Mouse (Mus musculus): ENCODE results near the gene Tpte.
"Not testable (repeated sequence)": the region's sequence is repeated elsewhere in the genome, so short reads cannot be mapped to it uniquely, and the experiment has no call there.

The Tpte gene

GRCm38 (mm10) chr8:22282999-22283491 lies at the start of gene Tpte:
Gene Tpte, plus strand, starts transcription at chr8:22283441.
- CTCF ChIA-PET = no interaction called here

GRCm38 (mm10) chr8:22242986-22243385 lies 40.3 kb upstream of the Tpte start:
- CTCF ChIA-PET = no interaction called here

DNA sequence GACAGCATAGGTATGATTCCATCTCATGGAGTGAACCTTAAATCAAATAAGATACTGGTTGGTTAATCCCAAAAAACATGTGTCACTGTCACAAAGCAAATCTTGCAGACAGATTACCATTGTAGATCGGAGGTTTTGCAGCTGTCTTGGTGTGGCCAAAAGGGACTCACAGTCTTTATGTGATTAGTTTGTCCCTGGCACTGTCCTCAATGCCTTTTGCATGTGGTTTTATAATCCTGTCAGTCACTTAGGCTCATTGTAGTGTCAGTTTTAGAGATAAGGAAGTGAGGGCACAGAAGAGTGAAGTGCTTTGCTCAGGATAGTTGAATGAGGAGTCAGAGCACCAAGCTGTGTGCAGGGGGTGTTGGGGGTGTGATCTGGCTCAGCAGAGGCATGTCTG lies 37.6 kb upstream of the Tpte start:
- CTCF ChIA-PET = no interaction called here

- CTCF ChIA-PET = no interaction called here
Measured at GRCm38 (mm10) chr8:22247956-22248355, 35.3 kb upstream of the Tpte start.

DNA sequence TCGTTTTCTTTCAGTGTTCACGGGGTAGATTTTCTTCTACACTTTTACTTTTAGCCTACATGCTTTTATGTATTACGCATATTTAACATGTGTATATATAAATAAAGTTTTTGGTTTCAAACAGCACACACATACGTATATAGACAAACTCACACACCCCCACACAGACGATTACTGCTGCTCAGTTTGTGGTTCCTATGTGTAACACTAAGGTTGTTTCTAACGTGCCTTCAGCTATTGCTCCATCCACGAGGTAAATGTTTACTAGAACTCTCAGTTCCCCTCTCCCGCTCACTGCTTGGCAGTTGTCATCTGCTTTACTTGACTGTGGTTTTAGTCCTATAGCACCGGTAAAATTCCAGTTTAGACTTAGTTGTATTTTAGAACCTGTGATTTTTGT lies 34.2 kb upstream of the Tpte start:
- CTCF ChIA-PET = no interaction called here

DNA sequence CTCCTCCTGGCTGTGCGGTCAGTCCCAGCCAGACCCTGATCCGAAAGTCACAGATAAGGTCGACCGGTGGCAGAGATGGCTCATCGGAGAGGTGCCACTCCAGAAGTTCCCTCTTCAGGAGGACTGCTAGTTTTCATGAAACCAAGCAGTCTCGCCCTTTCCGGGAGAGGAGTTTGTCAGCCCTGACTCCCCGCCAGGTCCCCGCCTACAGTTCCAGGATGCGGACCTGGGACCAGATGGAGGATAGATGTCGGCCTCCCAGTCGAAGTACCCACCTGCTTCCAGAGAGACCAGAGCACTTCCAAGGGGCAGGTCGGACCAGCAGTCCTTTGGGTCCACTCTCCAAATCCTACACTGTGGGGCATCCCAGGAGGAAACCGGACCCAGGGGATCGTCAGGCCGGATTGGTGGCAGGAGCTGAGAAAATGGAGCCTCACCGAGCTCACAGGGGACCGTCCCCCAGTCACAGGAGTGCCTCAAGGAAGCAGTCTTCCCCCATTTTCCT lies 24.2 kb upstream of the Tpte start:
- CTCF ChIA-PET = no interaction called here

DNA sequence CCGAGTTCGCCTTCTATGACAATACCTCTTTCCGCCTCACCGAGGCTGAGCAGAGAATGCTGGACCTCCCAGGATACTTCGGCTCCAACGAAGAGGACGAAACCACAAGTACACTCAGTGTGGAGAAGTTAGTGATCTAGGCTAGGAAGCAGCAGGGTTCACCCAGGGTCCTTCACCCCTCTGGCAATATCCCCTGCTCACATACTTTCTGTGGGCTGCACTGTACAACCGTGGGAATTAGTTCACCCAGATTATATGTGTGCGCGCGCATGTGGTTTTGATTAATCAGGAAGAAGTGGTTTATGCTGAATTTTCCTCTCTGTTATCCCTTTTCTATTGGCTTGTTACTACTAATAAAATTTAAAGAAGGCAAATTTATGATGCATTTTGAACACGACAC lies 23.7 kb upstream of the Tpte start:
- CTCF ChIA-PET = no interaction called here

- CTCF ChIA-PET = no interaction called here
Measured at GRCm38 (mm10) chr8:22260091-22260722, 23.0 kb upstream of the Tpte start.

DNA sequence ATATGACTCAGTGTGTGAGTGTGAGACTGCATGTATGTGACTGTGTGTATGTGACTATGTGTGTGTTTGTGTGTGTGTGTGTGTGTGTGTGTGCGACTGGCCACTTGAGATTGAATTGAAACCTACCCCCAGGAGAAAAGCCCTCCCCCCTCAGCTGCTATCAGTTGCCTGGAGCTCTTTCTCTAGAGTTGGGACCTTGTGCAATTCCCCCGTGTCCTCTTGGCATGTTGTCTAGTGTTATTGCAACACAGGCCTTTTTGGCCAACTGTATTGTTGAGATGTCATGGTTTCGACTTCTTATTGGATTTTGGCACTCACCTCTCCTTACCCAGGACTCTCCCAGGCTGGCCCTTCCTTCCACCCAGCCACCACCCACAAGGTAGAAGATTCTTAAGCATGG lies 21.0 kb upstream of the Tpte start:
- CTCF ChIA-PET = no interaction called here

DNA sequence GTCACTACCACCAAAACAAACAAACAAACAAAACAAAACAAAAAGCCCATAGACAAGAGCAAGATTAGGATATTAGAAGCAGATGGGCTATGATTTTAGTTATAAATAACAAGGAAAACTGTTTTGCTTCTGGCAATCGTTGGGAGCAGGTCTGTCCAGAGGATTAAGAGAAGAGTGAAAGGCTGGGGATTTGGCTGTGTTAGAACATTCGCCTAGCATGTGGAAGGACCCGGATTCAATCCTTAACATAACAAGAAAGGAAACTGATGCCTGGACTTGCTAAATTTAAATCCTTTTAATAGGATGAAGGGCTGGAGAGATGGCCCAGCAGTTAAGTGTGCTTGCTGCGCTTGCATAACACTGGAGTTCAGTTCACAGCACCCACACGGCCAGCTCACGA lies 18.9 kb upstream of the Tpte start:
- CTCF ChIA-PET = no interaction called here

- CTCF ChIA-PET = no interaction called here
Measured at GRCm38 (mm10) chr8:22264787-22265186, 18.5 kb upstream of the Tpte start.

- CTCF ChIA-PET = no interaction called here
Measured at GRCm38 (mm10) chr8:22265194-22265593, 18.0 kb upstream of the Tpte start.

DNA sequence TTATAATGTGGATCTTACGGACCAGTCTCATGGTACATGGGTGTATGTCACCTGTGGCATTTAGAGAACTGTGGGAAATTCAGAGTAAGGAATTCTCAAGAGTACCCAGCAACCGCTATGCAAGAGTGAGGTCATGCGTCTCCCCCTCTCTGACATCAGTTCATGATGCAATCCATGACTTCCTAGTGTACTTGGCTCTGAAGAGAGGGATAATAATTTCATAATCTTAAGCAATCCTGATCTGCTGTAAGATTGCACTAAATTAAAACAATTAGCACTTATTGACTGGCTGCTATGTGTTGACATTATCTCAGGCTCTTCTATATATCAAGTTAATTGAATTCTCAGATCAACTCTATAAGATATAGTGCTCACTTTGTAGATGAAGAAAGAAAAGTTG lies 16.4 kb upstream of the Tpte start:
- CTCF ChIA-PET = no interaction called here

DNA sequence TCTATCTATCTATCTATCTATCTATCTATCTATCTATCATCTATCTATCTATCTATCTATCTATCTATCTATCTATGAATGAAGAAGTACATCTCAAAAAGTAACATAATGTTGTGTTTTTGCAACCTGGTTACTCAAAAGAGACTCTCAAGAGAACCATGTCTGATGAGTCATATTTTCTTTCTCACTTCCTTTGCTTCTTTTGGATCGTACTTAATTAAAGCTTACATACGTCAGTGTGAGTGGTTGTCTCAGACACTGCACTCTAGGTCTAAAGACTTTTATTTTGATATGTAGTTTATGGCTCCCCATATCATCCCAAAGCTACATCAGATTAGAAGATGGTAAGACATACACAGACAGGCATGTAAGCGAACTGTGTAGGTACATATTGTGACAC lies 10.1 kb upstream of the Tpte start:
- CTCF ChIA-PET = no interaction called here

GRCm38 (mm10) chr8:22274641-22275040 lies 8.6 kb upstream of the Tpte start:
- CTCF ChIA-PET = no interaction called here

GRCm38 (mm10) chr8:22302326-22302725 lies 19.1 kb downstream of the Tpte start:
- CTCF ChIA-PET = no interaction called here

DNA sequence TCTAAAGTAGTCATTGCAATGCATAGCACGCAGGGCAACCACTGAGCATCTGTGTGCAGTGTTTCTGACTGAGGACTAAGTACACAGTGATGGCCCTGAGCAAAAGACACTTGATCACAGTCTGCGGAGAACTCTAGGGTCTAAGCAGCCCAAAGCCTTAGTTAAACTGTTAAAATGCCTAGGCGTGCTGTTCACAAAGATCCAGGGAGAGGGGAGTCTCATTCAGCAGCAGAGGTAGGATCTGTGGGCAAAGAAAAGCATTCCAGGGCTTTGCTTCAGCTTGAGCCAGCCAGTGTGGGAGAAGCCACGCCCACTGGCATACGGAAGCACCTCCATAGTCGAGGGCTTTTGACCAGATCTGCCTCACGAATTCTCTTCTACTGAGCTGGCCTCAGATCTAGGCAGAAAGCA lies 19.7 kb downstream of the Tpte start:
- CTCF ChIA-PET = no interaction called here

DNA sequence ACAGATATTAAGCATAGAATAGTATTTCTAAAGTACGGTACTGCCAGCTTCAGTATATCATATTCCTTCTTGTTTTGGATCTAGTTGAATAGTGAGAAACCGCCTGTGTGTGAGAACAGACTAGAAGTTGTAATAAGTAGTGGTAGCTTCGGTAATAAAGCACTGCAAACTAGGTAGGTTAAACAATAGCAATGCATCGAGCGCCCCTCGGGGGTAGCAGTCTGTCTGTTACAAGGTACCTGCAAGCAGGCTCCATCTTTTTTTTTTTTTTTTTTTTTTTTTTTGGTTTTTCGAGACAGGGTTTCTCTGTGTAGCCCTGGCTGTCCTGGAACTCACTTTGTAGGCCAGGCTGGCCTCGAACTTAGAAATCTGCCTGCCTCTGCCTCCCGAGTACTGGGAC lies 20.8 kb downstream of the Tpte start:
- CTCF ChIA-PET = not testable (repeated sequence)

DNA sequence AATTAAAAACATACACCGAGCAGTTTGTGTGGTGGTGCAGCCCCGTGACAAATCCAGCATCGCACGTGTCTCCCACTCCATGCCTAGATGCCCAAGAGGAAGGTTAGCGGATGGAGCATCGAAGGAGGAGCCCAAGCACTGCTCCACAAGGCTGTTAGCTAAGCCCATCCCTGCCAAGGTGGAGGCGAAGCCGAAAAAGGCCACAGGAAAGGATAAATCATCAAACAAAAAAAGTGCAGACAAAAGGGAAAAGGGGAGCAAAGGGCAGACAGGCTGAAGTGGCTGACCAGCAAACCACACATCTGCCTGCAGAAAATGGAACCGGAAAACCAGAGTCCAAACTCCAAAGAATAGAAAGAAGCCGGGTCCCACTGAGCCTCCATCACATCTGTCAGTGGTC lies 23.8 kb downstream of the Tpte start:
- CTCF ChIA-PET = no interaction called here

GRCm38 (mm10) chr8:22311446-22311845 lies 28.2 kb downstream of the Tpte start:
- CTCF ChIA-PET = no interaction called here

- CTCF ChIA-PET = no interaction called here
Measured at GRCm38 (mm10) chr8:22335426-22335825, 52.2 kb downstream of the Tpte start.

GRCm38 (mm10) chr8:22359359-22359758 lies 76.1 kb downstream of the Tpte start:
- CTCF ChIA-PET = no interaction called here

GRCm38 (mm10) chr8:22359882-22360281 lies 76.6 kb downstream of the Tpte start:
- CTCF ChIA-PET = no interaction called here

DNA sequence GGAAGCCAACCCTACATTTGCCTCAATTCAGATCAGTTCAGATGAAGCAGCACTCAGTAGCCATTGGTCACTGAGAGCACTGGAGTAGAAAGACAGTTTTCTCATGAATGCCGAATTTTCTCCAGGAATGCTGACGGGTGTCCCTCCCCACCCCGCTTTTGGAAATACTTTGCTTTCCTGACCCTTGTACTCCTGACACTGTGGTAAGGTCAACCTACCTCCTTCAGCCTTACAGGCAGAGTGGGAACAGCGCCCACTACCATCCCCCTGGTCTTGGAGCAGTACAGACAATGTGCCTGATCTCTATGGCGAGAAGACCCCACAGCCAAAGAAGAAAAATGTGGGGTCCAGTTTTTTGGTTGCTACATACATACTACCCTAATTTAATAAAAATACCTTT lies 93.1 kb downstream of the Tpte start:
- CTCF ChIA-PET = no interaction called here
